Mouse (Mus musculus) small intestine, adult 2 months (tissue): ENCODE measurements around the gene Olfr315. TPM values are rescaled to one million over a fixed set of nuclear protein-coding genes. Genes with fewer than 3 reads are reported as not detected.

Source experiments
- H3K27ac ChIP-seq: fragments of 200-500 bp; 2 replicates; pipeline ENCODE4 v1.5.1; 2012; ENCODE audit warnings: low read depth, low read length, control low read depth, inconsistent platforms; ENCODE audit not compliant: insufficient read depth
- H3K27me3 ChIP-seq: fragments of 200-500 bp; 2 replicates; pipeline ENCODE4 v1.6.1; 2012; ENCODE audit warnings: mild to moderate bottlenecking, moderate library complexity, low read length, inconsistent platforms; ENCODE audit not compliant: control insufficient read depth, insufficient read depth
- H3K36me3 ChIP-seq: fragments of 200-500 bp; 2 replicates; pipeline ENCODE4 v1.6.1; 2012; ENCODE audit warnings: mild to moderate bottlenecking, low read length, control low read depth, inconsistent platforms; ENCODE audit not compliant: control insufficient read depth, insufficient read depth
- H3K4me1 ChIP-seq: fragments of 200-500 bp; 2 replicates; pipeline ENCODE4 v1.6.1; 2012; ENCODE audit warnings: low read length, inconsistent platforms, mixed read lengths; ENCODE audit not compliant: control insufficient read depth, insufficient read depth, insufficient read length
- H3K4me3 ChIP-seq: fragments of 200-500 bp; 2 replicates; pipeline ENCODE4 v1.5.1; 2012; ENCODE audit warnings: low read depth, mild to moderate bottlenecking, control low read depth, inconsistent platforms, low read length, moderate library complexity
- CTCF ChIP-seq: fragments of 200-500 bp; IDR thresholded peaks from 2 replicates; pipeline ENCODE4 v1.5.1; 2012; ENCODE audit warnings: low read depth, mild to moderate bottlenecking, control low read depth, inconsistent platforms, low read length, moderate library complexity, mixed read lengths; ENCODE audit not compliant: insufficient replicate concordance, insufficient read length; ENCODE audit errors: extremely low read depth
- POLR2A ChIP-seq: fragments of 200-500 bp; IDR thresholded peaks from 2 replicates; pipeline ENCODE4 v1.6.1; 2012; ENCODE audit warnings: low read depth, mild to moderate bottlenecking, control low read depth, inconsistent platforms, low read length, moderate library complexity
- WGBS: fragments of 180-500 bp; shearing (Covaris S2); methylation state at CpG from one replicate; pipeline ENCODE4 v1.1.7; 2018; 5-methylcytosine and 5-hydroxymethylcytosine counted together
- polyA plus RNA-seq: library from polyadenylated mRNA; depleted of rRNA; stranded (reverse); fragments of >200 nt; gene quantifications from 2 replicates; pipeline ENCODE4 v1.2.3, GENCODE M21; 2012

Olfr315 gene
- polyA plus RNA-seq, 1 experiment = not detected

GRCm38 (mm10) chr11:58782480-58783089 is 9.6 kb downstream of the Olfr315 start, which contains the start of gene Olfr314:
Gene Olfr314 (plus strand): TSS chr11:58782952.
- no peak within 1 kb of the TSS for H3K27ac ChIP-seq
- H3K27me3 ChIP-seq = no peaks in the 10 kb centered on the region
- no peaks in the 10 kb centered on the region for H3K36me3 ChIP-seq
- 58% methylated on average over 6 of the region's 6 CpGs for WGBS
- no peaks in the 10 kb centered on the region for H3K4me1 ChIP-seq
- H3K4me3 ChIP-seq = no peak within 1 kb of the TSS
- no peak for TF ChIP-seq CTCF
- TF ChIP-seq POLR2A = no peak

- H3K27ac ChIP-seq = no peak overlapping the region
- H3K4me3 ChIP-seq = no peak overlapping the region
- WGBS = 84% methylated on average over 2 of the region's 2 CpGs
- H3K4me1 ChIP-seq = no peaks in the 10 kb centered on the region
- H3K36me3 ChIP-seq = no peaks in the 10 kb centered on the region
- no peak for TF ChIP-seq POLR2A
- TF ChIP-seq CTCF = no peak
- no peaks in the 10 kb centered on the region for H3K27me3 ChIP-seq
Measured at GRCm38 (mm10) chr11:58784182-58784581, 11.2 kb downstream of the Olfr315 start.

- WGBS = 84% methylated on average over 10 of the region's 10 CpGs
- Histone ChIP-seq H3K27ac (no peak overlapping the region), H3K27me3 (no peaks in the 10 kb centered on the region), H3K36me3 (no peaks in the 10 kb centered on the region), H3K4me3 (no peak overlapping the region), H3K4me1 (no peaks in the 10 kb centered on the region)
- TF ChIP-seq POLR2A (no peak), CTCF (no peak)
Measured at GRCm38 (mm10) chr11:58787651-58788050, 14.7 kb downstream of the Olfr315 start.

- H3K36me3 ChIP-seq = no peaks in the 10 kb centered on the region
- H3K27ac ChIP-seq = no peak overlapping the region
- H3K27me3 ChIP-seq = no peaks in the 10 kb centered on the region
- TF ChIP-seq POLR2A = no peak
- no peak for TF ChIP-seq CTCF
- no peaks in the 10 kb centered on the region for H3K4me1 ChIP-seq
- 67% methylated on average over 8 of the region's 8 CpGs for WGBS
- H3K4me3 ChIP-seq = no peak overlapping the region
Measured at GRCm38 (mm10) chr11:58788346-58788745, 15.4 kb downstream of the Olfr315 start.

- Histone ChIP-seq H3K36me3 (no peaks in the 10 kb centered on the region), H3K4me1 (no peaks in the 10 kb centered on the region), H3K27me3 (no peaks in the 10 kb centered on the region), H3K4me3 (no peak overlapping the region), H3K27ac (no peak overlapping the region)
- no peak for TF ChIP-seq POLR2A
- 23% methylated on average over 3 of the region's 3 CpGs for WGBS
Measured at GRCm38 (mm10) chr11:58789532-58789931, 16.5 kb downstream of the Olfr315 start.

GRCm38 (mm10) chr11:58790053-58790452 is 17.1 kb downstream of the Olfr315 start:
- TF ChIP-seq CTCF = no peak
- TF ChIP-seq POLR2A = no peak
- Histone ChIP-seq H3K27ac (no peak overlapping the region), H3K4me1 (no peaks in the 10 kb centered on the region), H3K27me3 (no peaks in the 10 kb centered on the region), H3K4me3 (no peak overlapping the region), H3K36me3 (no peaks in the 10 kb centered on the region)
- WGBS = 28% methylated on average over 2 of the region's 2 CpGs

GRCm38 (mm10) chr11:58790646-58791045 is 17.7 kb downstream of the Olfr315 start:
- H3K36me3 ChIP-seq = no peaks in the 10 kb centered on the region
- H3K27me3 ChIP-seq = no peaks in the 10 kb centered on the region
- no peak overlapping the region for H3K4me3 ChIP-seq
- no peak overlapping the region for H3K27ac ChIP-seq
- TF ChIP-seq CTCF (no peak), POLR2A (no peak)
- 70% methylated on average over 6 of the region's 6 CpGs for WGBS
- no peaks in the 10 kb centered on the region for H3K4me1 ChIP-seq

- Histone ChIP-seq H3K4me1 (no peaks in the 10 kb centered on the region), H3K4me3 (no peak overlapping the region), H3K27me3 (no peaks in the 10 kb centered on the region), H3K36me3 (no peaks in the 10 kb centered on the region), H3K27ac (no peak overlapping the region)
- WGBS = 92% methylated on average over 2 of the region's 2 CpGs
- no peak for TF ChIP-seq CTCF
- TF ChIP-seq POLR2A = no peak
Measured at GRCm38 (mm10) chr11:58795856-58796255, 22.9 kb downstream of the Olfr315 start.
